Mouse (Mus musculus) forebrain, embryonic 11.5 days (tissue): ENCODE results near the gene Agap3. TPM values are rescaled to one million over a fixed set of nuclear protein-coding genes. Genes with fewer than 3 reads are reported as not detected.

Source experiments
- ATAC-seq: fragments of 200-750 bp; cut with Nextera tagmentation; replicated peaks from 2 replicates; pipeline ENCODE4 v1.8.0; 2017; ENCODE audit warnings: moderate TSS enrichment; ENCODE audit not compliant: low FRiP score
- DNase-seq: peaks from one replicate; pipeline ENCODE4 v3.0.0-alpha.2; 2017; ENCODE audit warnings: low spot score
- H3K27ac ChIP-seq: fragments of 300-500 bp; sonication (generic); 2 replicates; pipeline ENCODE4 v1.5.1; 2014; ENCODE audit warnings: low read depth, low read length
- H3K27me3 ChIP-seq: fragments of 300-500 bp; sonication (generic); 2 replicates; pipeline ENCODE4 v1.6.1; 2014; ENCODE audit warnings: mild to moderate bottlenecking, low read length, mixed read lengths; ENCODE audit not compliant: control insufficient read depth, insufficient read depth
- H3K36me3 ChIP-seq: fragments of 300-500 bp; sonication (generic); 2 replicates; pipeline ENCODE4 v1.6.1; 2014; ENCODE audit warnings: mild to moderate bottlenecking, low read length, moderate library complexity, mixed read lengths; ENCODE audit not compliant: control insufficient read depth, insufficient read depth
- H3K4me1 ChIP-seq: fragments of 300-500 bp; sonication (generic); replicated peaks from 2 replicates; pipeline ENCODE4 v1.6.1; 2014; ENCODE audit warnings: low read length, mixed read lengths; ENCODE audit not compliant: control insufficient read depth, insufficient read depth
- H3K4me2 ChIP-seq: fragments of 300-500 bp; sonication (generic); 2 replicates; pipeline ENCODE4 v1.6.1; 2014; ENCODE audit warnings: low read depth, mild to moderate bottlenecking, low read length, moderate library complexity, mixed read lengths; ENCODE audit not compliant: severe bottlenecking
- H3K4me3 ChIP-seq: fragments of 300-500 bp; sonication (generic); 2 replicates; pipeline ENCODE4 v1.5.1; 2014; ENCODE audit warnings: low read depth, low read length
- H3K9ac ChIP-seq: fragments of 300-500 bp; sonication (generic); 2 replicates; pipeline ENCODE4 v1.6.1; 2014; ENCODE audit warnings: low read length
- H3K9me3 ChIP-seq: fragments of 300-500 bp; sonication (generic); 2 replicates; pipeline ENCODE4 v1.6.1; 2016; ENCODE audit warnings: low read length, mixed read lengths; ENCODE audit not compliant: control insufficient read depth
- WGBS: fragments of 180-500 bp; shearing (Covaris S2); extraction: QIAGEN DNeasy Blood & Tissue Kit; methylation state at CpG from one replicate; pipeline ENCODE4 v1.1.7; 2014; 5-methylcytosine and 5-hydroxymethylcytosine counted together
- polyA plus RNA-seq: library from polyadenylated mRNA; unstranded; fragments of >200 nt; fragmentation: Nextera tagmentation; extraction: Ambion mirVana; gene quantifications from 2 replicates; pipeline ENCODE4 v1.2.1, GENCODE M21; 2014

Gene Agap3
- polyA plus RNA-seq, 1 experiment from 2014 or later = 52.7 TPM

- DNase-seq = peak; percentile 94
Measured at GRCm38 (mm10) chr5:24486097-24486496, 34.1 kb downstream of the Agap3 start.

GRCm38 (mm10) chr5:24486738-24487137 lies 34.8 kb downstream of the Agap3 start:
- Histone ChIP-seq H3K4me2 (no peak overlapping the region), H3K36me3 (peaks cover 9% of the 10 kb centered on the region), H3K9ac (no peak overlapping the region), H3K9me3 (no peaks in the 10 kb centered on the region), H3K27me3 (no peaks in the 10 kb centered on the region; the same call in 1 of the 2 replicates), H3K4me1 (peaks cover 30% of the 10 kb centered on the region), H3K4me3 (no peak overlapping the region), H3K27ac (no peak overlapping the region)
- 91% methylated on average over 5 of the region's 5 CpGs for WGBS
- DNase-seq (no peak), ATAC-seq (no peak)

More at GRCm38 (mm10) chr5:24486097-24486496, 34.1 kb downstream of the Agap3 start:
- no peak overlapping the region for H3K4me2 ChIP-seq
- no peaks in the 10 kb centered on the region for H3K9me3 ChIP-seq
- H3K4me3 ChIP-seq = no peak overlapping the region
- H3K27ac ChIP-seq = no peak overlapping the region
- H3K9ac ChIP-seq = no peak overlapping the region
- WGBS = 2% methylated on average over 8 of the region's 8 CpGs
- 0 out of 2 replicates have a peak, but pooled peaks have one; percentile 9 for ATAC-seq
- H3K36me3 ChIP-seq = peaks cover 9% of the 10 kb centered on the region
- H3K27me3 ChIP-seq = no peaks in the 10 kb centered on the region; the same call in 1 of the 2 replicates
- H3K4me1 ChIP-seq = peaks cover 34% of the 10 kb centered on the region

GRCm38 (mm10) chr5:24490413-24490920 lies 38.5 kb downstream of the Agap3 start:
- no peak for DNase-seq
- no peak for ATAC-seq

GRCm38 (mm10) chr5:24492546-24493285 lies 40.7 kb downstream of the Agap3 start:
- no peak for DNase-seq
- H3K4me3 ChIP-seq = no peak overlapping the region
- H3K9ac ChIP-seq = no peak overlapping the region
- peaks cover 4% of the 10 kb centered on the region; the same call in 1 of the 2 replicates for H3K36me3 ChIP-seq
- H3K4me1 ChIP-seq = peaks cover 8% of the 10 kb centered on the region; the same call in 1 of the 2 replicates
- no peaks in the 10 kb centered on the region; the same call in 1 of the 2 replicates for H3K27me3 ChIP-seq
- H3K27ac ChIP-seq = no peak overlapping the region
- H3K4me2 ChIP-seq = no peak overlapping the region
- 93% methylated on average over 16 of the region's 16 CpGs for WGBS
- H3K9me3 ChIP-seq = no peaks in the 10 kb centered on the region
- ATAC-seq = no peak

More at GRCm38 (mm10) chr5:24490413-24490920, 38.5 kb downstream of the Agap3 start:
- Histone ChIP-seq H3K27ac (no peak overlapping the region), H3K4me1 (peaks cover 3% of the 10 kb centered on the region), H3K36me3 (peaks cover 5% of the 10 kb centered on the region; the same call in 1 of the 2 replicates), H3K9me3 (no peaks in the 10 kb centered on the region), H3K4me3 (no peak overlapping the region), H3K27me3 (no peaks in the 10 kb centered on the region; the same call in 1 of the 2 replicates), H3K9ac (no peak overlapping the region), H3K4me2 (no peak overlapping the region)
- 54% methylated on average over 14 of the region's 14 CpGs for WGBS

GRCm38 (mm10) chr5:24495019-24495418 lies 43.0 kb downstream of the Agap3 start:
- no peaks in the 10 kb centered on the region; the same call in 1 of the 2 replicates for H3K36me3 ChIP-seq
- peaks cover 8% of the 10 kb centered on the region; the same call in 1 of the 2 replicates for H3K4me1 ChIP-seq
- H3K27me3 ChIP-seq = no peaks in the 10 kb centered on the region; the same call in 1 of the 2 replicates
- no peak overlapping the region for H3K4me3 ChIP-seq
- no peak overlapping the region for H3K9ac ChIP-seq
- H3K4me2 ChIP-seq = no peak overlapping the region
- 73% methylated on average over 15 of the region's 15 CpGs for WGBS
- H3K9me3 ChIP-seq = no peaks in the 10 kb centered on the region
- no peak overlapping the region for H3K27ac ChIP-seq
- no peak for DNase-seq
- ATAC-seq = no peak

- no peak for ATAC-seq
- Histone ChIP-seq H3K36me3 (peaks cover 3% of the 10 kb centered on the region; the same call in 1 of the 2 replicates), H3K4me2 (no peak overlapping the region), H3K27me3 (no peaks in the 10 kb centered on the region; the same call in 1 of the 2 replicates), H3K9ac (no peak overlapping the region; the same call in 1 of the 2 replicates), H3K4me3 (no peak overlapping the region), H3K4me1 (peaks cover 6% of the 10 kb centered on the region; the same call in 1 of the 2 replicates), H3K9me3 (no peaks in the 10 kb centered on the region), H3K27ac (no peak overlapping the region)
- no peak for DNase-seq
- 50% methylated on average over 6 of the region's 6 CpGs for WGBS
Measured at GRCm38 (mm10) chr5:24496756-24497155, 44.8 kb downstream of the Agap3 start.

- Histone ChIP-seq H3K9me3 (no peaks in the 10 kb centered on the region), H3K27ac (no peak overlapping the region), H3K4me1 (peaks cover 6% of the 10 kb centered on the region; the same call in 1 of the 2 replicates), H3K4me2 (no peak overlapping the region), H3K27me3 (no peaks in the 10 kb centered on the region; the same call in 1 of the 2 replicates), H3K9ac (no peak overlapping the region), H3K36me3 (peaks cover 3% of the 10 kb centered on the region; the same call in 1 of the 2 replicates), H3K4me3 (no peak overlapping the region)
- ATAC-seq (no peak), DNase-seq (no peak)
- WGBS = 54% methylated on average over 12 of the region's 12 CpGs
Measured at GRCm38 (mm10) chr5:24497526-24497925, 45.5 kb downstream of the Agap3 start.

GRCm38 (mm10) chr5:24499113-24499512 lies 47.1 kb downstream of the Agap3 start:
- ATAC-seq = 0 out of 2 replicates have a peak, but pooled peaks have one; percentile 19
- Histone ChIP-seq H3K27me3 (no peaks in the 10 kb centered on the region; the same call in 1 of the 2 replicates), H3K27ac (no peak overlapping the region), H3K36me3 (peaks cover 3% of the 10 kb centered on the region; the same call in 1 of the 2 replicates), H3K4me3 (no peak overlapping the region), H3K9ac (no peak overlapping the region), H3K9me3 (no peaks in the 10 kb centered on the region), H3K4me1 (peaks cover 6% of the 10 kb centered on the region; the same call in 1 of the 2 replicates), H3K4me2 (no peak overlapping the region)
- DNase-seq = no peak
- WGBS = 67% methylated on average over 10 of the region's 10 CpGs
